Mouse (Mus musculus): ENCODE measurements around the gene Sema6d. TPM values are rescaled to one million over a fixed set of nuclear protein-coding genes. Genes with fewer than 3 reads are reported as not detected.
A peak's percentile ranks its signal among the peaks of the same experiment; 100 is the strongest.

Sema6d gene
- total and polyA plus RNA-seq, 2 experiments from 2014 or later, result 22.6 to 64.8 TPM

GRCm38 (mm10) chr2:124208251-124208650, 118.5 kb downstream of the Sema6d start:
- Histone ChIP-seq H3K4me3 (ENCODE audit: low read depth, low read length) (no peak overlapping the region), H3K9ac (replicated peaks; ENCODE audit: low read length, poor library complexity, severe bottlenecking) (no peak overlapping the region), H3K27ac (ENCODE audit: low read depth, low read length) (no peak overlapping the region), H3K4me2 (ENCODE audit: low read depth, low read length, poor library complexity, severe bottlenecking) (no peak overlapping the region), H3K4me1 (ENCODE audit: insufficient read depth, low read length) (no peaks in the 10 kb centered on the region), H3K9me3 (ENCODE audit: low read length) (no peaks in the 10 kb centered on the region), H3K36me3 (ENCODE audit: insufficient read depth, low read length) (no peaks in the 10 kb centered on the region), H3K27me3 (ENCODE audit: insufficient read depth, low read length) (no peaks in the 10 kb centered on the region)
- DNase-seq (ENCODE audit: low spot score) (no peak), ATAC-seq (ENCODE audit: low FRiP score) (no peak)
- 57% methylated on average over 2 of the region's 2 CpGs for WGBS
- TF ChIP-seq CTCF (IDR thresholded peaks at IDR 0.05), result no peak

DNA sequence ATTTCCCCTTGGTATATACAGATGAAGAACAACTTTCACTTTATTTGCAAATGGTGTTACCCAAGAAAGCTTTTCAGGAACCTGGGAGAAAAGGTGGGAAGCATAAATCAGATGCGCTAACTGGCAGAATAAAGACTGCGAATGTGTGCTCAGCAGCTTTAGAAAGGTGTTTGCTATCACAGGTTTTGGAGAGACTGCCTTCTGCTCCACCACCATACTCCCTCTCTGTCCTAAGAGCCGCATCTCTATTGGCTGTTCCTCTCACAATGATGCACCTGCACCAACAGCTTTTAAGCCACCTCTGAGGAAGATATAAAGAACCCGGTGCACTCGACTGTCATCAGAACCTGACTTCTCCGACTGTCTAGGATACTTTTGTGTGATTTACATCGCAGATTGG, 133.8 kb downstream of the Sema6d start:
- H3K9ac ChIP-seq (replicated peaks; ENCODE audit: low read length, poor library complexity, severe bottlenecking), result no peak overlapping the region
- H3K27ac ChIP-seq (ENCODE audit: low read depth, low read length), result no peak overlapping the region
- H3K36me3 ChIP-seq (ENCODE audit: insufficient read depth, low read length), result no peaks in the 10 kb centered on the region
- no peaks in the 10 kb centered on the region for H3K9me3 ChIP-seq (ENCODE audit: low read length)
- no peaks in the 10 kb centered on the region for H3K4me1 ChIP-seq (ENCODE audit: insufficient read depth, low read length)
- no peak for ATAC-seq (ENCODE audit: low FRiP score)
- no peak overlapping the region for H3K4me3 ChIP-seq (ENCODE audit: low read depth, low read length)
- no peak overlapping the region for H3K4me2 ChIP-seq (ENCODE audit: low read depth, low read length, poor library complexity, severe bottlenecking)
- no peak for TF ChIP-seq CTCF (IDR thresholded peaks at IDR 0.05)
- no peaks in the 10 kb centered on the region for H3K27me3 ChIP-seq (ENCODE audit: insufficient read depth, low read length)
- DNase-seq (ENCODE audit: low spot score), result no peak
- WGBS, result 82% methylated on average over 7 of the region's 7 CpGs

- no peaks in the 10 kb centered on the region for H3K27me3 ChIP-seq (ENCODE audit: insufficient read depth, low read length)
- no peak overlapping the region for H3K9ac ChIP-seq (replicated peaks; ENCODE audit: low read length, poor library complexity, severe bottlenecking)
- no peak overlapping the region for H3K4me2 ChIP-seq (ENCODE audit: low read depth, low read length, poor library complexity, severe bottlenecking)
- no peak for TF ChIP-seq CTCF (IDR thresholded peaks at IDR 0.05)
- H3K27ac ChIP-seq (ENCODE audit: low read depth, low read length), result no peak overlapping the region
- H3K4me3 ChIP-seq (ENCODE audit: low read depth, low read length), result no peak overlapping the region
- DNase-seq (ENCODE audit: low spot score), result no peak
- no peaks in the 10 kb centered on the region for H3K4me1 ChIP-seq (ENCODE audit: insufficient read depth, low read length)
- H3K36me3 ChIP-seq (ENCODE audit: insufficient read depth, low read length), result no peaks in the 10 kb centered on the region
- H3K9me3 ChIP-seq (ENCODE audit: low read length), result no peaks in the 10 kb centered on the region
- ATAC-seq (ENCODE audit: low FRiP score), result no peak
- WGBS, result 72% methylated on average over 2 of the region's 2 CpGs
Measured at GRCm38 (mm10) chr2:124224328-124224727, 134.6 kb downstream of the Sema6d start.

GRCm38 (mm10) chr2:124234636-124235221, 145.0 kb downstream of the Sema6d start:
- Histone ChIP-seq H3K4me1 (ENCODE audit: insufficient read depth, low read length) (0 out of 2 replicates have a peak, but pooled peaks cover 6% of the 10 kb centered on the region), H3K36me3 (ENCODE audit: insufficient read depth, low read length) (no peaks in the 10 kb centered on the region), H3K27ac (ENCODE audit: low read depth, low read length) (0 out of 2 replicates have a peak overlapping the region, but pooled peaks have one; percentile 9), H3K27me3 (ENCODE audit: insufficient read depth, low read length) (no peaks in the 10 kb centered on the region), H3K9ac (replicated peaks; ENCODE audit: low read length, poor library complexity, severe bottlenecking) (0 out of 2 replicates have a peak overlapping the region, but pooled peaks have one; percentile 24), H3K4me2 (ENCODE audit: low read depth, low read length, poor library complexity, severe bottlenecking) (no peak overlapping the region), H3K9me3 (ENCODE audit: low read length) (no peaks in the 10 kb centered on the region), H3K4me3 (ENCODE audit: low read depth, low read length) (no peak overlapping the region)
- ATAC-seq (ENCODE audit: low FRiP score), result peak; percentile 38; the same call in 1 of the 2 replicates
- WGBS, result 50% methylated on average over 9 of the region's 9 CpGs
- no peak for TF ChIP-seq CTCF (IDR thresholded peaks at IDR 0.05)
- peak; percentile 44 for DNase-seq (ENCODE audit: low spot score)

GRCm38 (mm10) chr2:124235237-124236055, 145.7 kb downstream of the Sema6d start:
- Histone ChIP-seq H3K27ac (ENCODE audit: low read depth, low read length) (0 out of 2 replicates have a peak overlapping the region, but pooled peaks have one; percentile 26), H3K9ac (replicated peaks; ENCODE audit: low read length, poor library complexity, severe bottlenecking) (0 out of 2 replicates have a peak overlapping the region, but pooled peaks have one; percentile 24), H3K36me3 (ENCODE audit: insufficient read depth, low read length) (no peaks in the 10 kb centered on the region), H3K27me3 (ENCODE audit: insufficient read depth, low read length) (no peaks in the 10 kb centered on the region), H3K9me3 (ENCODE audit: low read length) (no peaks in the 10 kb centered on the region), H3K4me3 (ENCODE audit: low read depth, low read length) (no peak overlapping the region), H3K4me1 (ENCODE audit: insufficient read depth, low read length) (0 out of 2 replicates have a peak, but pooled peaks cover 6% of the 10 kb centered on the region), H3K4me2 (ENCODE audit: low read depth, low read length, poor library complexity, severe bottlenecking) (no peak overlapping the region)
- 0 out of 2 replicates have a peak, but pooled peaks have one; percentile 52 for ATAC-seq (ENCODE audit: low FRiP score)
- no peak for TF ChIP-seq CTCF (IDR thresholded peaks at IDR 0.05)
- no peak for DNase-seq (ENCODE audit: low spot score)
- 35% methylated on average over 6 of the region's 6 CpGs for WGBS

DNA sequence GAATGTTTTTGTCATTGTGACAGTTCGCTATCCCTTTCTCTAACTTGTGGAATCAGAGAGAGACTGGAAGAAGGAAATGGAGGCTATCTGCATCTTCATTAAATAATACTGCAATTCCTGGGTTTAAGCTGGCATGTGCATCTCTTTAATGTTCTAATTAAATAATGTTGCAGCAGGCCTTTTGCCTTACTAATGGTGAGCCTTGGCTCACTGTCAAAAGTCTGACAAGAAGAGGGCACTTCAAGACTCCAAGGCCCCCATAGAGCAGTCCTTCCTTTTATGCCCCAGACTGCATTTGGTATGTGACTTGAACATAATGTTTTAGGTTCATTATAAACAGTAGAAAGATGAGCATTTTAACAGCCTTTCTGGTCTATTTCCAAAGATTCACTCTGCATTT, 147.1 kb downstream of the Sema6d start:
- no peak for ATAC-seq (ENCODE audit: low FRiP score)

More for the DNA sequence above, 147.1 kb downstream of the Sema6d start:
- no peaks in the 10 kb centered on the region for H3K36me3 ChIP-seq (ENCODE audit: insufficient read depth, low read length)
- no peaks in the 10 kb centered on the region for H3K27me3 ChIP-seq (ENCODE audit: insufficient read depth, low read length)
- H3K9me3 ChIP-seq (ENCODE audit: low read length), result no peaks in the 10 kb centered on the region
- no peak overlapping the region for H3K4me3 ChIP-seq (ENCODE audit: low read depth, low read length)
- H3K4me1 ChIP-seq (ENCODE audit: insufficient read depth, low read length), result 0 out of 2 replicates have a peak, but pooled peaks cover 6% of the 10 kb centered on the region
- H3K4me2 ChIP-seq (ENCODE audit: low read depth, low read length, poor library complexity, severe bottlenecking), result no peak overlapping the region
- TF ChIP-seq CTCF (IDR thresholded peaks at IDR 0.05), result no peak
- DNase-seq (ENCODE audit: low spot score), result no peak
- no peak overlapping the region for H3K9ac ChIP-seq (replicated peaks; ENCODE audit: low read length, poor library complexity, severe bottlenecking)
- 100% methylated on average over 1 of the region's 1 CpGs for WGBS
- no peak overlapping the region for H3K27ac ChIP-seq (ENCODE audit: low read depth, low read length)

Measured in midbrain, postnatal 0 days (tissue).